Mouse (Mus musculus): Measurements from ENCODE around the gene Mapkbp1. TPM values are rescaled to one million over a fixed set of nuclear protein-coding genes. Genes with fewer than 3 reads are reported as not detected.
A peak's percentile ranks its signal among the peaks of the same experiment; 100 is the strongest.

The Mapkbp1 gene
- polyA plus RNA-seq, 1 experiment from 2014 or later = 2.8 TPM

DNA sequence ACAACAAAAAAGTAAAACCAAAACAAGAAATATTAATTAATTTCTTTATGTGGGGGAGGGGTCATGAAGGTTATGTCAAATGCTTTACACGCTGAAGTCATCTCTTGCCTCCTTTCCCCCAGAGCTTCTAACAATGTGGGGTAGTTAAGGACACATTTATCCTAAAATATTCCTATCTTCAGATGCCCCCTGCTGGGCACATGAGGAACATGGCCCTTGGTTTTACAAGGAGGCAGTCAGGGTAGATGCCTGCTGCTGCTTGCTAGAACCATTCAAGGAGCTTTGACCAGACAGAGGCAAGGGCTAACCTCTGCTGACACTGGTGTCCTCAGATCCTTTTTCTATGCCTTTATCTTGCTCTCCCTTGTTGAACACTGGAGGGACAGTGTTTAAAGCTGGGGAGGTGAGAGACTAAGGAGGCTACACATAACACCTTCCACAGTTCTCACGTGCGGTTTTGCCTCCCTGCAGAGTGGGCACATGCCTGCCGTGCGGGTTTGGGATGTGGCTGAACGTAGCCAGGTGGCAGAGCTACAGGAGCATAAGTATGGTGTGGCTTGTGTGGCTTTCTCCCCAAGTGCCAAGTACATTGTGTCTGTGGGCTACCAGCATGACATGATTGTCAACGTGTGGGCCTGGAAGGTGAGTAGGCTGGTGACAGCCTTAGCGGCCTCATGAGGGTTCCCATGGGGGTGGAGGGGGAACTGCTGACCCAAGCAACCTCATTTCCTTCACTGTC lies 39.1 kb downstream of the Mapkbp1 start:
- peaks cover 4% of the 10 kb centered on the region; the same call in 1 of the 2 replicates for H3K36me3 ChIP-seq
- WGBS = 74% methylated on average over 8 of the region's 8 CpGs
- H3K4me2 ChIP-seq = no peak overlapping the region
- ATAC-seq (ENCODE audit: insufficient read depth, low FRiP score, low read depth) = peak; percentile 47; the same call in 1 of the 2 replicates
- no peaks in the 10 kb centered on the region for H3K4me1 ChIP-seq
- no peaks in the 10 kb centered on the region for H3K9me3 ChIP-seq
- H3K9ac ChIP-seq = no peak overlapping the region
- no peak overlapping the region for H3K4me3 ChIP-seq (replicated peaks)
- no peak overlapping the region for H3K27ac ChIP-seq
- H3K27me3 ChIP-seq (replicated peaks) = no peaks in the 10 kb centered on the region

DNA sequence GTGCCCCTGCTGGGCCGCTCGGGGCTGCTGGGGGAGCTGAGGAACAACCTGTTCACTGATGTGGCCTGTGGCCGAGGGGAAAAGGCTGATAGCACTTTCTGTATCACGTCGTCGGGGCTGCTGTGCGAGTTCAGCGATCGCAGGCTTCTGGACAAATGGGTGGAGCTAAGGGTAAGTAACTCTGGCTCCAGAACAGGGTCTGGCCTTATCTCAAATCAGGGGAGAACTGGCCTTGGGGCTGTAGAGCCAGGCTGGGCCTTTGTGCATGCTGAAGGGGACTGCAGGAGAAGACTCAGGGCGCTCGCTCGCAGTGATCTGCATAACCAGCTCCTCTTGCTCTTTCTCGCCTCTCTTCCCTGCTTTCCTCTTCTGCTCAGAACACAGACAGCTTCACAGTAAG lies 40.4 kb downstream of the Mapkbp1 start:
- no peak overlapping the region for H3K9ac ChIP-seq
- no peaks in the 10 kb centered on the region for H3K4me1 ChIP-seq
- no peak overlapping the region for H3K4me3 ChIP-seq (replicated peaks)
- no peak overlapping the region for H3K4me2 ChIP-seq
- ATAC-seq (ENCODE audit: insufficient read depth, low FRiP score, low read depth) = 0 out of 2 replicates have a peak, but pooled peaks have one; percentile 40
- peaks cover 10% of the 10 kb centered on the region; the same call in 1 of the 2 replicates for H3K36me3 ChIP-seq
- no peaks in the 10 kb centered on the region for H3K27me3 ChIP-seq (replicated peaks)
- H3K27ac ChIP-seq = no peak overlapping the region
- no peaks in the 10 kb centered on the region for H3K9me3 ChIP-seq
- 81% methylated on average over 13 of the region's 13 CpGs for WGBS

DNA sequence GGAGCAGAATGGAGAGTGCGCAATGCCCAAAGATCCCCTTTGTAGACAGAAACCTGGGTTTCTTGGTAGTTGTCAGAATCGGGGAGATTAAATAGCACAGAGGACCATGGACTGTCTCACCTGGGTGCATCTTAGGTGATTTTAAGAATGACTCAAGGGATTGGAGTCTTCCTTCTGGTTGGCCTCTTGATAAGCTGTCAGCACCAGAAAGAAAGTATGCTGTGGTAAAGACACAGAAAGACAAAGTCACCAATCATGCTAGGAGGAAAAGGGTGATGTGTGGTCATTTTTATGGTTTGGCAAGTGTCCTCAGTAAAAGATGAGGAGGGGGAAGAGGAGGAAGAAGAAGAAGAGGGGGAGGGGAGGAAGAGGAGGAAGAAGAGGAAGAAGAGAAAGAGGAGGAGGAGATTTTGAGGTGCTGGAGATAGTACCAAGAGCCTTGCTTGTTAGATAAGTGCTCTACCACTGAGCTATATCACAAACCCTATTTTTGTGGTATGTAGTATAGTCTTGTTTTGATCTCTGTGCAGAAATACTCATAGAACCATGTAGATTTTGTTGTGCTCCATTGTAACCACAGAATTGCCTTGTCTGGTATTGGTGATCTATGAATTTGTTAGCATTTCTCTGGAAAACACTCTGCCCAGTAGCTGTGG lies 41.5 kb downstream of the Mapkbp1 start:
- H3K9ac ChIP-seq = no peak overlapping the region
- no peak for ATAC-seq (ENCODE audit: insufficient read depth, low FRiP score, low read depth)
- 90% methylated on average over 2 of the region's 2 CpGs for WGBS
- H3K36me3 ChIP-seq = peaks cover 19% of the 10 kb centered on the region; the same call in 1 of the 2 replicates
- no peaks in the 10 kb centered on the region for H3K4me1 ChIP-seq
- no peak overlapping the region for H3K4me2 ChIP-seq
- no peaks in the 10 kb centered on the region for H3K27me3 ChIP-seq (replicated peaks)
- no peaks in the 10 kb centered on the region for H3K9me3 ChIP-seq
- H3K27ac ChIP-seq = no peak overlapping the region
- H3K4me3 ChIP-seq (replicated peaks) = no peak overlapping the region

DNA sequence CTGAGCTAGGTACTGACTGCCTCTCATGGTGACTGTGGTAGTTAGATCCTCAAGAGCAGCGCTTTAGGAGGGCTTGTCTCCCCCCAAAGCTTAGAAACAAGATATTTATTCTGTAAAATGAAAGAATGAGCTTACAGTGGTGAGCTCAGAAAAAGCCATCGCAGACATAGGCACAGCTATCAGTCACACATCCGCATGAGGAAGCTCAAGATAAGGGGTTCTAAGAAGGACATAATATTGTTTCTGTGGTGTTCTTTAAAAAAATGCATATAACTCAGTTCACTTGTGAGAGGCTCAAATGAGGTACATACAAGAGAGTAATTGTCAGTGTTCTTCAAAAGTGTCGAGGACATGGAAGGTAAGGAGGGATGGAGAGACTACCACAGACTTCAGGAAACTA lies 43.4 kb downstream of the Mapkbp1 start:
- H3K27me3 ChIP-seq (replicated peaks) = no peaks in the 10 kb centered on the region
- peaks cover 33% of the 10 kb centered on the region; the same call in 1 of the 2 replicates for H3K36me3 ChIP-seq

DNA sequence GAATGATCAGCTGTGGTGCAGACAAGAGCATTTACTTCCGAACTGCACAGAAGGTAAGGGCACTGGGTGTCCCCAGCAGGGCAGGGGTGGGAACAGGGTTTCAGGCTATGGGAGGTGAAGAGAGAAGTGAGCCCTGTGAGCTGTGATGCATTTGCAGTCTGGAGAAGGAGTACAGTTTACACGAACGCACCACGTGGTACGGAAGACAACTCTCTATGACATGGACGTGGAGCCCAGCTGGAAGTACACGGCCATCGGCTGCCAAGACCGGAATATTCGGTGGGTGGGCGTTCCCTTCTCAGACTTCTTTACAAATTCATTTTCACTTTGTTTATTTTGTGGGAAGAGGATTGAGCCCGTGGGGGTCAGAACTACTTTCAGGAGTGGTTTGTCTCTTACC lies 45.1 kb downstream of the Mapkbp1 start:
- H3K9ac ChIP-seq = no peak overlapping the region
- H3K4me2 ChIP-seq = no peak overlapping the region
- H3K9me3 ChIP-seq = no peaks in the 10 kb centered on the region
- H3K27ac ChIP-seq = peak overlapping the region; percentile 16; the same call in 1 of the 2 replicates
- no peaks in the 10 kb centered on the region for H3K4me1 ChIP-seq
- peaks cover 47% of the 10 kb centered on the region for H3K36me3 ChIP-seq
- H3K4me3 ChIP-seq (replicated peaks) = no peak overlapping the region
- no peak; the same call in 1 of the 2 replicates for ATAC-seq (ENCODE audit: insufficient read depth, low FRiP score, low read depth)
- no peaks in the 10 kb centered on the region for H3K27me3 ChIP-seq (replicated peaks)
- 60% methylated on average over 12 of the region's 12 CpGs for WGBS

More for the DNA sequence above, 43.4 kb downstream of the Mapkbp1 start:
- Histone ChIP-seq H3K9ac (no peak overlapping the region), H3K27ac (no peak overlapping the region), H3K4me1 (no peaks in the 10 kb centered on the region), H3K9me3 (no peaks in the 10 kb centered on the region), H3K4me2 (no peak overlapping the region), H3K4me3 (replicated peaks) (no peak overlapping the region)
- no peak for ATAC-seq (ENCODE audit: insufficient read depth, low FRiP score, low read depth)
- 88% methylated on average over 4 of the region's 4 CpGs for WGBS

DNA sequence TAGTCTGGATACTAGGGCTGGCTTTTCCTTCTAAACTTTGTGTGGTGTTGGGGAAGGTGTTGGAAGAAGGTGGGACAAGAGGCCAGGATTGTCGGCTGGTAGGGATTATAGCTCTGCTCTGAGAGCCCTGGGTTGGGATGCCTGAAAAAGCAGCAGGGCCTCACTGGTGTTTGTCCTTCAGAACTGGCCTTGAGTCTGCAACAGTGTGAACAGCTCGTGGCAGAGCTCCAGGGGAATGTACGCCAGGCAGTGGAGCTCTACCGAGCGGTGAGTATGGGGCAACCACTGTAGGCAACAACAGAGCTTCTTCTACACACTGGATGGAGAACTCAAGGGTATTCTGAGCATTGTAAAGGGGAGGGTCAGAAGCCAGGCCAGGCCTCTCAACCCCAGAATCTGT lies 51.8 kb downstream of the Mapkbp1 start:
- peaks cover 9% of the 10 kb centered on the region for H3K4me1 ChIP-seq
- no peaks in the 10 kb centered on the region for H3K9me3 ChIP-seq
- WGBS = 81% methylated on average over 5 of the region's 5 CpGs
- no peak overlapping the region for H3K4me3 ChIP-seq (replicated peaks)
- H3K27ac ChIP-seq = no peak overlapping the region
- no peaks in the 10 kb centered on the region for H3K27me3 ChIP-seq (replicated peaks)
- peaks cover 39% of the 10 kb centered on the region; the same call in 1 of the 2 replicates for H3K36me3 ChIP-seq
- no peak overlapping the region for H3K4me2 ChIP-seq
- no peak for ATAC-seq (ENCODE audit: insufficient read depth, low FRiP score, low read depth)
- H3K9ac ChIP-seq = no peak overlapping the region

DNA sequence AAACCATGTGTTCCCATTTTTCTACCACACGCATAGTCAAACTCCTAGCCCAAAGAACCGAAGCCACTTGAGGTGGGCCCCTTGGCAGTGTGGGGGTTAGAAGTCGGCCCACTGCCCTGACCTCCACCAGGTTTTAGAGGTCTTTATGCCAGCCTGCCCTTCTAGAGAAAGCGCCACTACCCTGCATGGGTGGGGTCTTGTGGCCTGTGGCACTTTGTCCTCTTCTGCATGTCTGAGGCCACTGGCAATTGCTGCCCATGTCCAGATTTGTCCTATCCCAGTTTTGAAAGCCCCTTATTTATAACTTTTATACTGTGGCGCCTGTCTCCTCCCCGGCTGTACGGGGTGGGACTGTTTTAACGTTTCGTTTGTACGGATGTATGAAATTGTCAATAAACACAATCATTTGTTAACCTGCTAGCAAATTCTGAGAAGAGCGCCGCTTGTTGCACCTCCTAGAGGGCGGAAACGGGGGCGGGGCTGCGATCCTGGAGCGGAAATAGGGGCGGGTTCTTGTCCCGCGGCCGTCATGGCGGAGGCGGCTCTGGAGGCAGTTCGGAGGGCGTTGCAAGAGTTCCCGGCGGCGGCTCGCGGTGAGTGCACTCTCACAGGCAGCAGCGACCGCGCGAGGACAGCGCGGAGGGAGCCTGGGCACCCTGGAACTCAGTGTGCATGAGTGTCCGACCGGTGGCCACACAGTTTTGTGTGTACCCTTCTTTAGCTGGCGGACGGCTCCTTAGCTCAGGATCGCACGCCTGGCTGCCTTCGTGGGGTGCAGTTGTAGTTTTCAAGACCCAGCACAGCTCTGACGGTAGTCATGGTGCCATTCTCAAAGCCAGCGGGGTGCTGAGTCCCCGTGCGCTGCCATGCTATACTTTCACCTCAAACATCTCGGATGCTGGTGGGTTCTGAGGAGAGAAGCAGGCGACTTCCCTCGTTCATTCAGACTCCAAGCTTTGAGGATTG lies 54.8 kb downstream of the Mapkbp1 start, which contains the start of the genes Jmjd7 and Gm28042:
Gene Jmjd7 (plus strand): TSS at position 500 of the 966 bp plus-strand sequence.
Gene Gm28042 (plus strand): TSS at position 510 of the 966 bp plus-strand sequence.
- Histone ChIP-seq H3K4me2 (peak within 1 kb of the TSS; percentile 72), H3K9ac (peak within 1 kb of the TSS; percentile 83), H3K9me3 (no peaks in the 10 kb centered on the region), H3K4me3 (replicated peaks) (peak within 1 kb of the TSS; percentile 77), H3K27ac (peak within 1 kb of the TSS; percentile 91), H3K27me3 (replicated peaks) (no peaks in the 10 kb centered on the region), H3K36me3 (peaks cover 24% of the 10 kb centered on the region; the same call in 1 of the 2 replicates), H3K4me1 (peaks cover 9% of the 10 kb centered on the region)
- 4% methylated on average over 50 of the region's 50 CpGs for WGBS
- ATAC-seq (ENCODE audit: insufficient read depth, low FRiP score, low read depth) = peak; percentile 86

DNA sequence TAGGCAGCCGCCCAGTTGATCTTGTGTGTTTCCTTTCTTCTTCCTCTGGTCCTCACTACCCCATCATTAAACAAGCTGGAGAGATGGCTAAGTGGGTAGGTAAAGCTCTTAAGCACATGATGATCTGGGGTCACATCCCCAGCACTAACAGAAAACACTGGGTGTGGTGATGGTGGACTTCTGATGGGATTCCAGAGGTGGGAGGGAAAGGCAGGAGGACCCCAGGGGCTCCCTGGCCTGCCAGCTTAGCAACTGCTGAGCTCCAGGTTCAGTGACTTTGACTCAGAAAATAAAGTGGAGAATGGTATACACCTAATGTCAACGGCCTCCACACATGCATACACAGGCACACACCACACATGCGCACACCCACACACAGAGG lies 55.4 kb downstream of the Mapkbp1 start:
- Histone ChIP-seq H3K27ac (peak overlapping the region; percentile 91), H3K36me3 (peaks cover 18% of the 10 kb centered on the region; the same call in 1 of the 2 replicates), H3K9ac (peak overlapping the region; percentile 83), H3K4me3 (replicated peaks) (peak overlapping the region; percentile 77), H3K9me3 (no peaks in the 10 kb centered on the region), H3K27me3 (replicated peaks) (no peaks in the 10 kb centered on the region), H3K4me1 (peaks cover 9% of the 10 kb centered on the region), H3K4me2 (peak overlapping the region; percentile 72)
- ATAC-seq (ENCODE audit: insufficient read depth, low FRiP score, low read depth) = no peak
- 33% methylated on average over 3 of the region's 3 CpGs for WGBS

DNA sequence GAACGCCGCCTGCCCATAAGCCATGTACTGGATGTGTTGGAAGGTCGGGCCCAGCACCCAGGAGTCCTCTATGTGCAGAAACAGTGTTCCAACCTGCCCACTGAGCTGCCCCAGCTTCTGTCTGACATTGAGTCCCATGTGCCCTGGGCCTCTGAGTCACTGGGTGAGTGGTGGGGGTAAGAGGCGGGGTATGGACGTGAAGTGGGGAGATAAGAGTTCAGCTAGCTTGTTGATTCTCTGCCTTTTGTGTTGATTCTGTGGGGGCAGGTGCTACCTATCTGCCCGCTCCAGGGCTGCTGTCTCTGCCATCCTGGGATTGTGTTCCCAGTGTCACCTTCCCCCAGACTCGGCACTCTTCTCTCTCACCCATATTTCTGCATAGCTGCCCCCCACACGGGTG lies 57.9 kb downstream of the Mapkbp1 start:
- peak; percentile 9; the same call in 1 of the 2 replicates for ATAC-seq (ENCODE audit: insufficient read depth, low FRiP score, low read depth)
- no peaks in the 10 kb centered on the region for H3K27me3 ChIP-seq (replicated peaks)
- peaks cover 9% of the 10 kb centered on the region for H3K4me1 ChIP-seq
- no peak overlapping the region for H3K4me2 ChIP-seq
- no peak overlapping the region for H3K9ac ChIP-seq
- no peak overlapping the region for H3K27ac ChIP-seq
- 72% methylated on average over 8 of the region's 8 CpGs for WGBS
- peaks cover 7% of the 10 kb centered on the region; the same call in 1 of the 2 replicates for H3K36me3 ChIP-seq
- no peak overlapping the region for H3K4me3 ChIP-seq (replicated peaks)
- H3K9me3 ChIP-seq = no peaks in the 10 kb centered on the region

DNA sequence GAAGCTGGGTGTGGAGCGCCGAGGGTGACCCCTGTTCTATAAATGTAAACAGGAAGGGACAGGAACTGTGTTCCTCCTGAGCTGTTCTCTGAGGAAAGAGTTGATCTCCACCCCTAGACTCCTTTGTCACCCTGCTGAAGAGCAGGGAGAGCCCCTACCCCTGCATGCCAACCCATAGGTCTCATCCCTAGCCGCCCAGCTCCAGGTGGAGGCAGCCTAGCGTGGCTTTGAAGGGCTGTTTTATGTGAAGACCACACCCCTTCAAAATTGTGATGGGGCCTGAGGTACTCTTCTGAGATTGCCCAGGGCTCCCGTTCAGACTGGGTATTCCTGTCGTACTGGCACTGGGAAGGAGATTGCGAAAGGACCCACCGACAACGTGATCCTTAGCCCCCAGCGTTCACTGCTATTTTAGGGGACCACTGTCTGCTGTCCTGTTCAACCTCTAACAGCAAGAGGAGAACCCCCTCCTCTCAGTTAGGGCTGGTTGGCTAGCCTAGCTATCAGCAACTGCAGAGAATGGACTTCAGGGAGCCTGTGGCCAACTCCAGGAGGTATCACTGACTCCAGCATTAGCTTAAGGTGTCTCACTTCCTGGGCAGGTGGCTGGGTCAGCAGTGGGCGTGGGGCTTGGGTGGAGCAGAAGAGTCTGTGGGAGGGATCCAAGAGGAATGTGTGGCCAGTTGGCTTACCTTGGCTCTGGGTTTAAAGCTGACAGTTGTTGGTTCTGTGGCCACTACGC lies 60.4 kb downstream of the Mapkbp1 start, which contains the start of gene Pla2g4b:
Gene Pla2g4b (plus strand): TSS at position 692 of the 742 bp plus-strand sequence.
- H3K27me3 ChIP-seq (replicated peaks) = no peaks in the 10 kb centered on the region
- 85% methylated on average over 12 of the region's 12 CpGs for WGBS
- no peak within 1 kb of the TSS for H3K27ac ChIP-seq
- peaks cover 7% of the 10 kb centered on the region; the same call in 1 of the 2 replicates for H3K36me3 ChIP-seq
- ATAC-seq (ENCODE audit: insufficient read depth, low FRiP score, low read depth) = no peak
- H3K9ac ChIP-seq = no peak within 1 kb of the TSS
- no peak within 1 kb of the TSS for H3K4me2 ChIP-seq
- peaks cover 6% of the 10 kb centered on the region for H3K4me1 ChIP-seq
- H3K4me3 ChIP-seq (replicated peaks) = no peak within 1 kb of the TSS
- H3K9me3 ChIP-seq = no peaks in the 10 kb centered on the region

Measured in stomach, embryonic 15.5 days (tissue).